In genomic region chr6:146755136-146755535, GRCm38 (mm10) we compare ENCODE assay signal across 20 mouse cellular contexts. TPM values are rescaled to one million over a fixed set of nuclear protein-coding genes. Genes with fewer than 3 reads are reported as not detected.
DNase-seq lines count a peak whose midpoint lies in the region; ATAC-seq lines count a peak whose summit lies in the region.
"Had no signal": no experiment of that assay in that cellular context is flagged by ENCODE, and none has a peak within 500 bp of the region (broad histone marks: within the 10 kb centered on the region; RNA-seq: fewer than 3 reads in every experiment).

No protein-coding gene starts in this region.

- peaks cover 38% of the 10 kb centered on the region for H3K36me3 ChIP-seq in megakaryocyte, embryonic 14.5 days (replicated peaks; ENCODE audit: low read length)
- H3K36me3 ChIP-seq in liver, embryonic 12.5 days: no peaks in the 10 kb centered on the region

- H3K4me2 ChIP-seq in liver, embryonic 12.5 days: no peak overlapping the region
- H3K4me2 ChIP-seq: forebrain, embryonic 13.5 days; heart, embryonic 11.5 days; heart, embryonic 15.5 days had no signal

- no peak for DNase-seq in gastrocnemius, postnatal 36 days
- no peak for DNase-seq in cerebellum, adult 18-20 months
- DNase-seq: adrenal gland, postnatal 10 days; cerebellum, adult 11 months; cerebellum, adult 9-10 months; cerebellum, postnatal 36 days; forebrain, postnatal 0 days; gastrocnemius, postnatal 25 days; heart, adult 18-20 months had no signal

- H3K4me1 ChIP-seq in megakaryocyte, embryonic 14.5 days: peaks cover 94% of the 10 kb centered on the region
- H3K4me1 ChIP-seq in liver, embryonic 12.5 days: peaks cover 23% of the 10 kb centered on the region

- intact Hi-C loops in gastrocnemius, postnatal 36 days (cut with DNase I): no loop called here

- ATAC-seq in megakaryocyte, adult 5-6 weeks (ENCODE audit: poor library complexity, severe bottlenecking): no peak
- peak; percentile 60 for ATAC-seq in liver, embryonic 12.5 days
- ATAC-seq in megakaryocyte progenitor cell, adult 5-6 weeks (replicated peaks; ENCODE audit: poor library complexity): peak; percentile 76
- ATAC-seq: forebrain, embryonic 13.5 days; forebrain, postnatal 0 days; hindbrain, embryonic 16.5 days; inflammation-experienced regulatory T-cells, adult 6 months had no signal

- H3K9ac ChIP-seq in liver, embryonic 12.5 days: no peak overlapping the region
- H3K9ac ChIP-seq: forebrain, embryonic 13.5 days; forebrain, postnatal 0 days; heart, embryonic 15.5 days had no signal

- peak overlapping the region; percentile 81 for H3K4me3 ChIP-seq in megakaryocyte, embryonic 14.5 days (replicated peaks)
- no peak overlapping the region for H3K4me3 ChIP-seq in liver, embryonic 12.5 days
- H3K4me3 ChIP-seq: embryonic facial prominence, embryonic 10.5 days; forebrain, embryonic 13.5 days; heart, embryonic 15.5 days; hindbrain, embryonic 10.5 days had no signal

- 46% methylated on average over 2 of the region's 2 CpGs for WGBS in liver, embryonic 12.5 days (ENCODE audit: insufficient replicate concordance)

- H3K9me3 ChIP-seq in megakaryocyte, embryonic 14.5 days: no peaks in the 10 kb centered on the region
- H3K9me3 ChIP-seq in liver, embryonic 12.5 days (replicated peaks): no peaks in the 10 kb centered on the region
- H3K9me3 ChIP-seq: embryonic facial prominence, embryonic 10.5 days; forebrain, embryonic 13.5 days; heart, embryonic 15.5 days; hindbrain, embryonic 10.5 days had no signal

- no peaks in the 10 kb centered on the region for H3K27me3 ChIP-seq in megakaryocyte, embryonic 14.5 days (replicated peaks)
- no peaks in the 10 kb centered on the region for H3K27me3 ChIP-seq in liver, embryonic 12.5 days (replicated peaks)
- H3K27me3 ChIP-seq: forebrain, embryonic 13.5 days; heart, embryonic 15.5 days had no signal

- H3K27ac ChIP-seq in liver, embryonic 12.5 days: no peak overlapping the region
- H3K27ac ChIP-seq: embryonic facial prominence, embryonic 10.5 days; forebrain, embryonic 13.5 days; heart, embryonic 15.5 days; hindbrain, embryonic 10.5 days had no signal

RNA-seq across cellular contexts. Expression of gene Stk38l, which starts 30.3 kb away (rescaled TPM):
- 0.59 TPM in 1 of 2 replicates, not detected in the other for polyA plus RNA-seq in megakaryocyte, embryonic 14.5 days (2012; ENCODE audit: insufficient read depth, low replicate concordance)
- total RNA-seq in megakaryocyte, adult 5-6 weeks (2015): 2.2 and 5.0 TPM in 2 replicates
- total RNA-seq in megakaryocyte, adult 5-6 weeks (2017): 2.8 and 3.7 TPM in 2 replicates
- 6.7 and 6.8 TPM in 2 replicates for polyA plus RNA-seq in liver, embryonic 12.5 days (2016; fragmentation: Nextera tagmentation; extraction: Ambion mirVana)
- 2.5 and 3.0 TPM in 2 replicates for total RNA-seq in megakaryocyte progenitor cell, adult 5-6 weeks (2015)
- total RNA-seq in megakaryocyte progenitor cell, adult 5-6 weeks (2017): 2.3 and 2.4 TPM in 2 replicates
- total RNA-seq in gastrocnemius, postnatal 36 days (2021): 1 to 10 TPM; 7.7 to 8.5 TPM

RNA-seq across cellular contexts. Expression of gene Arntl2, which starts 40.7 kb away (rescaled TPM):
- not detected in 2 replicates for polyA plus RNA-seq in megakaryocyte, embryonic 14.5 days (2012; ENCODE audit: insufficient read depth, low replicate concordance)
- 0.04 and 0.16 TPM in 2 replicates for total RNA-seq in megakaryocyte, adult 5-6 weeks (2015)
- total RNA-seq in megakaryocyte, adult 5-6 weeks (2017): not detected in 2 replicates
- polyA plus RNA-seq in liver, embryonic 12.5 days (2016; fragmentation: Nextera tagmentation; extraction: Ambion mirVana): 0.50 and 0.94 TPM in 2 replicates
- total RNA-seq in megakaryocyte progenitor cell, adult 5-6 weeks (2015): not detected in 2 replicates
- total RNA-seq in megakaryocyte progenitor cell, adult 5-6 weeks (2017): not detected in 2 replicates
- total RNA-seq in gastrocnemius, postnatal 36 days (2021): 1 to 10 TPM in 1 of 2 experiments, under 1 TPM in 1; 0.39 to 1.3 TPM
